Mouse (Mus musculus) ES-E14 (cell line): Measurements from ENCODE around the gene Kazald1. TPM values are rescaled to one million over a fixed set of nuclear protein-coding genes. Genes with fewer than 3 reads are reported as not detected.

Source experiments
- total RNA-seq: library from RNA; depleted of rRNA; stranded (reverse); fragments of 300-350 nt; gene quantifications from 2 replicates; pipeline ENCODE4 v1.2.3, GENCODE M21; 2012; rRNA removed

Gene Kazald1
- total RNA-seq, 1 experiment = 1.2 TPM

Other genes starting within 250 kb of the Kazald1 start
- gene Slf2, start 144.1 kb upstream of the Kazald1 start, total RNA-seq = 35.6 and 48.3 TPM in 2 replicates
- 3.8 and 7.3 TPM in 2 replicates for gene Sema4g, start 86.1 kb upstream of the Kazald1 start, total RNA-seq
- gene Twnk, start 69.6 kb upstream of the Kazald1 start, total RNA-seq = 27.2 and 28.5 TPM in 2 replicates
- gene Mrpl43, start 68.8 kb upstream of the Kazald1 start, total RNA-seq = 50.0 and 62.7 TPM in 2 replicates
- gene Lzts2, start 60.8 kb upstream of the Kazald1 start, total RNA-seq = 30.6 and 31.9 TPM in 2 replicates
- gene Pdzd7, start 29.5 kb upstream of the Kazald1 start, total RNA-seq = 0.45 and 1.5 TPM in 2 replicates
- 4.0 and 7.1 TPM in 2 replicates for gene Sfxn3, start 27.7 kb upstream of the Kazald1 start, total RNA-seq
- 0.21 and 0.36 TPM in 2 replicates for gene Tlx1, start 75.4 kb downstream of the Kazald1 start, total RNA-seq
- gene Lbx1, start 160.6 kb downstream of the Kazald1 start, total RNA-seq = 0.16 and 0.22 TPM in 2 replicates